Mouse (Mus musculus): Measurements from ENCODE around the gene Znrf2.

DNA sequence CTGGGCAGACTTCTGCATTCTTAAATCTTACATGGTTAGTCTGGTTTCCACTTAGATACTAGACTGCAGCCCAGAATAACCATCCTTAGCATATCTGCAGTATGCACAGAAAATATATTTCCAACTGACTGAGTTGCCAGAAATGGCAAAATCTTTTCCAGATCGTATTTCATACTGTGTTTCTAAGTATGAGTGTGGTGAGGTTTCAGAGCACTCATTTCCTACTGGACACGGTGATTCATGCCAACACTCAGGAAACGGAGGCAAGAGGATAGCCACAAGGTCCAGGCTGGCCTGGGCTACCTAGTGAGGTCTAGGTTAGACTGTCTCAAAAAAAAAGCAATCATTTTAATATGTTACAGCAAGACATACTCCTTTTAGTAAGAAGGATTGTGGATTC lies 74.7 kb downstream of the Znrf2 start:
- TF ChIP-seq CTCF (IDR thresholded peaks at IDR 0.05; ENCODE audit: low read depth, low read length) (no peak), GATA1 (IDR thresholded peaks at IDR 0.05; ENCODE audit: borderline replicate concordance, low read length) (no peak), POLR2AphosphoS5 (IDR thresholded peaks at IDR 0.05; ENCODE audit: insufficient replicate concordance, low read depth, low read length) (no peak), TAL1 (conservative IDR thresholded peaks at IDR 0.05; ENCODE audit: low read depth, low read length) (no peak)

Measured in G1E (cell line).